Mouse (Mus musculus): Measurements from ENCODE around the gene Dnmt3l. TPM values are rescaled to one million over a fixed set of nuclear protein-coding genes. Genes with fewer than 3 reads are reported as not detected.
"Not testable (repeated sequence)": the region's sequence is repeated elsewhere in the genome, so short reads cannot be mapped to it uniquely, and the experiment has no call there.

Dnmt3l gene
- total RNA-seq, 2 experiments from 2014 or later: 0.54 TPM; not detected in 1

DNA sequence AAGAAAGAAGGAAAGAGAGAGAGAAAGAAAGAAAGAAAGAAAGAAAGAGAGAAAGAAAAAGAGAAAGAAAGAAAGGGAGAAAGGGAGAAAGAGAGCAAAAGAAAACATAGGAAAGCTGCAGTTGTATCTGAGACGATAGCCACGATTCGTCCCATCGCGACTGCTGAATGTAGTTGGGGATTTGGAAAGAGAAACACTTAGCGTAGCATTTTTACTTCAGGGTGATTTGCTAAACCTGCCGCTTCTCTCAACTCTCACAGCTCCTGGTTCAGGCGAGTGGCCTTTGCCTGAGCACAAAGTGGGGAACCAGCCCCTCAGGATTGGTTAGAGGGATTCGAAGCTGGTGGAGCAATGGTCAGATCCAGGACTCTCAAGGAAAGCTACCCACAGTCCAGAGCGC is 31.4 kb upstream of the Dnmt3l start:
- intact Hi-C loops (cut with DNase I): no loop called here
- Histone ChIP-seq H3K4me3 (no peak overlapping the region), H3K27ac (no peak overlapping the region)
- DNase-seq (ENCODE audit: extremely low spot score in 1 of 2, low spot score in 2 of 2): no peak
- TF ChIP-seq CTCF (IDR thresholded peaks at IDR 0.05): no peak

DNA sequence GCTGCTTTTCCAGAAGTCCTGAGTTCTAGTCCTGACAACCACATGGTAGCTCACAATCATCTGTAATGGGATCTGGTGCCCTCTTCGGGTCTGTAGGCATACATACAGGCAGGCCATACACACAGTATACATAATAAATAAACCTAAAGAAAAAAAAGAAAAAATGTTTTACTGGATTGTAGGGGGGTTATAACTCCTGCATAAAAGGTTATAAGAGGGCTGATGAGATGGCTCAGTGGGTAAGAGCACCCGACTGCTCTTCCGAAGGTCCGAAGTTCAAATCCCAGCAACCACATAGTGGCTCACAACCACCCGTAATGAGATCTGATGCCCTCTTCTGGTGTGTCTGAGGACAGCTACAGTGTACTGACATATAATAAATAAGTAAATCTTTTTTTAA is 30.6 kb upstream of the Dnmt3l start:
- intact Hi-C loops (cut with DNase I); H3K4me3 ChIP-seq; DNase-seq (ENCODE audit: extremely low spot score in 1 of 2, low spot score in 2 of 2); H3K27ac ChIP-seq: not testable (repeated sequence)

DNA sequence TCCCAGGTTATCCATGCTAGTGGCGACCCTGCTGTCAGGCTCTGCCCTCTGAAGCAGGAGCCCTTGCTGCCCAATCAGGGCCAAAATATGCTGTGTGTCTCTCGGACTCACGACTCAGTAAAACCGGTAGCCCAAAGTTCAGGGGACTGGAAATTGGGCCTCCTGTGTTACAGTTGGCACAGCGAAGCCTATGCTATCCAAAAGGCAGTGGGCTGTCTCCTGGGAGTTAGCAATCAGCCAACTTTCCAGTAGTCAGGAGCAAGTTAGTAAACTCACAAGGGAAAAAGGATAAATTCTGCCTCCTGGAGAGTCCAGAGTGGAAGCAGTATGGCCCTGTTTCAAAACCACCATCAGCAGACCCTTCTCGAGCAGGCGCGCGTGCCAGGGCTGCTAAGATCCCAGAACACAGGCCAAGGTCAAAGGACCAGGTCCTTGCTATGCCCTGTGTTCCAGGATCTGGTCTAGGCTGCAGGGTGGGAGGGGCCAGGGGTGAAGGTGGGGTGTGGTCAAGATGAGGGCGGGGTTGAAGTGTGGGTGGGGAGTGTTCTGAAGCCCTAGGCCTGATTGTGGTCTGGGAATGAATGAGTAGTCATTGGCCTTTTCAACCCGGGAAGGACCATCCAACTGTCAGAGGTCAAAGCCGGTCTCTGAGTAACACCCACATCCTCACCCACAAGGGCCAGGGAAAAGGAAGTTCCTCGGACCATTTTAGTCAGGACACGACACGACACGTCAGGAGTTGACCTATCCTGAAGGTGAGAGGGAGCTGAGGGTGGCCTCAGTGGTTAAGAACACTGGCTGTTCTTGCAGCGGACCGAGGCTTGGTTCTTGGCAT is 28.9 kb upstream of the Dnmt3l start:
- no peak for TF ChIP-seq CTCF (IDR thresholded peaks at IDR 0.05)
- Histone ChIP-seq H3K4me3 (no peak overlapping the region), H3K27ac (no peak overlapping the region)
- intact Hi-C loops (cut with DNase I): no loop called here
- DNase-seq (ENCODE audit: extremely low spot score in 1 of 2, low spot score in 2 of 2): no peak

DNA sequence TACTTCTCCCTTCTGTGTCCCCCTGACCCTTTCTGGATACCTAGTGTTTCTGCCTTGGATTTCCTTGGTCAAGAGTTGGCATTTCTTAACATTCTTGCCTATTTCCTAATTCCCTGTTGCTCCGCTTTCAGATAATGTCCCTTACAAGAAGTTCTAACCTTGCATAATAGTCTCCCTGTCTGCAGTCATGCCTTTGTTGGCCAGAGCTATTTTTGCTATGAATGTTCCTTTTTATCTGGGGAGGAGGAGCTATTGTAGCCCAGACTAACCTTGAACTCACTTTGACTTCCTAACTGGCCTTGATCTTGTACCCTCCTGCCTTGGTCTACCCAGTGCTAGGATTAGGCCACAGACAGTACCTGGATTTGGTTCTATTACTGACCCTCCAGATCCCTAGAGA is 26.3 kb upstream of the Dnmt3l start:
- DNase-seq (ENCODE audit: extremely low spot score in 1 of 2, low spot score in 2 of 2): no peak
- intact Hi-C loops (cut with DNase I): no loop called here
- TF ChIP-seq CTCF (IDR thresholded peaks at IDR 0.05): no peak
- Histone ChIP-seq H3K27ac (no peak overlapping the region), H3K4me3 (no peak overlapping the region)

DNA sequence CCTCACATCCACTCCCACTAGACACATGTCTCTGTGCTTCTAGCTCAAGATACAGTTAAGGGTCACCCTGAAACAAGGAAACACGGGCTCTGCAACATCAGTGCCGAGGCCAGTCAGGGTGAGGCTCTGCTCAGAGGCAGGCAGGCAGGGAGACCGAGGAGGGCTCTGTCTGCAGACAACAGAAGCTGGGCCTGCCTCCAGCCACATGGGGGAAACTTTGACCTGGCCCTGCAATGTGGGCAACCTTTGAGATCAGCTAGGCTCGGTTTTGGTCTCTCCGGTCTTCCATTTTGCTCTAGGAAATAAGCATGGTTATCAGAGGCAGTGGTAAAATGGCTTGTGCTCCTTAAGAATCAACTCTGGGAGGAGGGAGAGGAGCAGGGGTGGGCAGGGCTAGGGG is 25.4 kb upstream of the Dnmt3l start:
- no peak for TF ChIP-seq CTCF (IDR thresholded peaks at IDR 0.05)
- intact Hi-C loops (cut with DNase I): no loop called here
- H3K27ac ChIP-seq: no peak overlapping the region
- no peak overlapping the region for H3K4me3 ChIP-seq
- no peak for DNase-seq (ENCODE audit: extremely low spot score in 1 of 2, low spot score in 2 of 2)

DNA sequence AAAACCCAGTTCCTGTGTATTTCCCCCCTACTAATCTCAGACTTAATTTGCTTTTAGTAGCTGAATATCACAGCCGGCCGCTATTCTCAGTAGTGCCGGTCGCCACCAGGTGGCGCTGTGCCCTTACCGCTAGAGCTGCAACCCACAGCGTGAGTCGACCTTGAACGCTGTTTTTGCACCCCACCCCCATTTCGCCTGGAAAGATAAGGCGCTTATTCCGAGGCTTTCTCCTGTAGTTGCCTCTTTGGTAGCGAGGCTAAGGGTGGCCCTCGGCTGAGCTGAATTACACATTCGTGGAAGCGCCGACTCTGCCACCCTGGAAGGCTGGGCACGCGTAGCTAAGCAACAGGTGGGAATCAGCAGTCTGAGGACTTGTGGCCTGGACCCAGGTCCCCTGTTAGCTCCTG is 22.9 kb upstream of the Dnmt3l start:
- Histone ChIP-seq H3K27ac (no peak overlapping the region), H3K4me3 (peak overlapping the region; percentile 27)
- intact Hi-C loops (cut with DNase I): no loop called here
- DNase-seq (ENCODE audit: extremely low spot score in 1 of 2, low spot score in 2 of 2): peak; percentile 73 to 77
- TF ChIP-seq CTCF (IDR thresholded peaks at IDR 0.05): no peak; the same call in none of the 2 replicates

DNA sequence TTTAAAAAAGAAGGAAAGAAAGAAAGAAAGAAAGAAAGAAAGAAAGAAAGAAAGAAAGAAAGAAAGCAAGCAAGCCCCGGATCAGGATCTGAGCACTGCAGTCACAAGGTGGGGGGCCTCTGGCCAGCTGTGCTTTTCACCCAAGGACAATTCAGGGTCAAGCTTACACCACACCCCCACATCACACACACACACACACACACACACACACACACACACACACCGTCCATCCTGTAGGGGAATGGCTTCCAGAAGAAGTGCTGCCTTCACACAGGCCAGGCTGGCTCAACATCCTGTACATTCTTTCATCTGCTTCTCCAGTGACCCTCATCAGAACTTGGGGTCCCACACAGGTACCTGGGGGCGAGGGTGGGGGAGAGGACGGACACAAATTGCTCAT is 22.5 kb upstream of the Dnmt3l start:
- TF ChIP-seq CTCF (IDR thresholded peaks at IDR 0.05): no peak
- H3K27ac ChIP-seq: no peak overlapping the region
- DNase-seq (ENCODE audit: extremely low spot score in 1 of 2, low spot score in 2 of 2): no peak
- H3K4me3 ChIP-seq: no peak overlapping the region
- intact Hi-C loops (cut with DNase I): no loop called here

DNA sequence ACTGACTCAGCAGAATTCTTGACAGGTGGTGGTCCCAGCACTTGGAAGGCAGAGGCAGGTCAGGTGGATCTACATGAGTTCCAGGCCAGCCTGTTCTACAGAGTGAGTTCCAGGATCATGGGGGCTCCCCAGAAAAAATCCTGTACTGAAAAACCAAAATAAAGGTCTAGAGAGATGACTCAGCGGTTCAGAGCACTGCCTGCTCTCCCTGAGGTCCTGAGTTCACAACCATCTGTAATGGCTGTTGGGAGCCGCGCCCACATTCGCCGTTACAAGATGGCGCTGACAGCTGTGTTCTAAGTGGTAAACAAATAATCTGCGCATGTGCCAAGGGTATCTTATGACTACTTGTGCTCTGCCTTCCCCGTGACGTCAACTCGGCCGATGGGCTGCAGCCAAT is 21.8 kb upstream of the Dnmt3l start:
- H3K4me3 ChIP-seq; DNase-seq (ENCODE audit: extremely low spot score in 1 of 2, low spot score in 2 of 2); intact Hi-C loops (cut with DNase I); H3K27ac ChIP-seq: not testable (repeated sequence)

DNA sequence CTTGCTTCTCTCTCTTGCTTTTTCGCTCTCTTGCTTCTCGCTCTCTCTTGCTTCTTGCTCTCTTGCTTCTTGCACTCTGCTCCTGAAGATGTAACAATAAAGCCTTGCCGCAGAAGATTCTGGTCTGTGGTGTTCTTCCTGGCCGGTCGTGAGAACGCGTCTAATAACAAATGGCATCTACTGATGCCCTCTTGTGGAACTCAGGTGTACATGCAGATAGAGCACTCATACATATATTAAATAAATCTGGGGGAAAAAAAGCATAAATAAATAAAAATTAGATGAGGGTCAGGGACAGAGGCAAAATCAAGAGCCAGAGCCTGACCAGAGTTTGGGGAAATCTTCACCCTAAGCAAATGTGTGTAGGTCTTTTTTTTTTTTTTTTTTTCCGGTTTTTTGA is 16.3 kb upstream of the Dnmt3l start:
- intact Hi-C loops (cut with DNase I); H3K27ac ChIP-seq; DNase-seq (ENCODE audit: extremely low spot score in 1 of 2, low spot score in 2 of 2); H3K4me3 ChIP-seq: not testable (repeated sequence)
- peak; percentile 36 for TF ChIP-seq CTCF (IDR thresholded peaks at IDR 0.05)

DNA sequence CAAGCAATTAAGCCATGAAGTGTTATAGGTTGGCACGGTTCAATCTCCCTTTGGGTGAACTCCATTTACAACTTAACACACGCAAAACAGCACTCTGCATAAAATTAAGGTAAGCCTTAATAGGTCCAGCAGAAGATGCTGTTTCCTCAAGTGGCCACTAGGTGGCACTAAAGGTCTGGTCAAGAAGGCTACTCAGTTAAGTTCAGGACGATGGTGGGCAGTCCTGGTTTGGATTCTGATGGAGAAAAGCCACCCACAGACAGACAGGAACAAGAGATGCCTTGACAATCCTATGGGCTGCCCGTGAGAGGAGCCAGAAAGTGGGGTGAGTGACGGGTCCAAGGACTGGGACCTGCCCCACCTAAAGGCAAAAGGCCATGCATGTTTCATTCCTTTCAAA is 13.6 kb upstream of the Dnmt3l start:
- Histone ChIP-seq H3K4me3 (no peak overlapping the region), H3K27ac (no peak overlapping the region)
- DNase-seq (ENCODE audit: extremely low spot score in 1 of 2, low spot score in 2 of 2): peak; percentile 60 to 68
- intact Hi-C loops (cut with DNase I): no loop called here
- peak; percentile 89 for TF ChIP-seq CTCF (IDR thresholded peaks at IDR 0.05)

DNA sequence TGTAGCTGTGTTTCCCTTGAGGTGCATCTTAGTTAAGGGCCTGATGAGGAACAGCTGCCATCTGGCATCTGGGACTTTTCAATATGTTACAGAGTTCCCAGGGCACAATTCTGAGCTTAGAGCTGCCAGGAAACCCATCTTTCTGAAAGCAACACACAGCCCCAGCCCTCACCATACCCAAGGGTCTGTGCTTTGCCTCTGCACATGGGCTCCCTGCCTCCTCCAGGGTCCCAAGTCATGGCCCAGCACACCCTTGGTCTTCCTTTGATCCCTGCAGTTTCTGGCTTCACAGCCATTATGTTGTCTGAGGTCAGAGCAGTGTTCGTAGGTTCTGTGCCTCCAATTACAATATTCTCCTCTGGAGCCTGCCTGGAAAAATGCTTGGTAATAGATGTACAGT is 12.7 kb upstream of the Dnmt3l start:
- intact Hi-C loops (cut with DNase I): no loop called here
- Histone ChIP-seq H3K27ac (no peak overlapping the region), H3K4me3 (no peak overlapping the region)
- TF ChIP-seq CTCF (IDR thresholded peaks at IDR 0.05): no peak
- no peak for DNase-seq (ENCODE audit: extremely low spot score in 1 of 2, low spot score in 2 of 2)

DNA sequence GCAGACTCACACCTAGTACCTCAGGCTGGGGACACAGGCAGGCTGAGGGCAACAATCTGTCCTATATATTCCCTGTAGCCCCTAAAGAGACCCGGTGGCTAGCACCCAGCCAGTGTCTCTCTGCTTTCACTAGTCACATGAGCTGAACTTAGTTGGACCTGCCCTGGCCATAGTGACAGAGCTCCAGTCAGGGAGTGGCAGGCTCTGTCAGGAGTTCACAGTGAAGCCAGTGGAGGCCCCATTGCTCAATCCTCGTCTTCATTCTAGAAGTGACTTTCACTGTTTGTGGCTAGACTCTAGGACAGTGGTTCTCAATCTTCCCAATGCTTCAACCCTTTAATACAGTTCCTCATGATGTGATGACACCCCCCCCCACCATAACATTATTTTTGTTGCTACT is 9.8 kb upstream of the Dnmt3l start:
- H3K27ac ChIP-seq: no peak overlapping the region
- no peak overlapping the region for H3K4me3 ChIP-seq
- no peak for DNase-seq (ENCODE audit: extremely low spot score in 1 of 2, low spot score in 2 of 2)
- TF ChIP-seq CTCF (IDR thresholded peaks at IDR 0.05): no peak
- intact Hi-C loops (cut with DNase I): loop anchor here (1.0 kb wide), 1 partner anchor 128 kb away; no protein-coding TSS in a partner anchor

DNA sequence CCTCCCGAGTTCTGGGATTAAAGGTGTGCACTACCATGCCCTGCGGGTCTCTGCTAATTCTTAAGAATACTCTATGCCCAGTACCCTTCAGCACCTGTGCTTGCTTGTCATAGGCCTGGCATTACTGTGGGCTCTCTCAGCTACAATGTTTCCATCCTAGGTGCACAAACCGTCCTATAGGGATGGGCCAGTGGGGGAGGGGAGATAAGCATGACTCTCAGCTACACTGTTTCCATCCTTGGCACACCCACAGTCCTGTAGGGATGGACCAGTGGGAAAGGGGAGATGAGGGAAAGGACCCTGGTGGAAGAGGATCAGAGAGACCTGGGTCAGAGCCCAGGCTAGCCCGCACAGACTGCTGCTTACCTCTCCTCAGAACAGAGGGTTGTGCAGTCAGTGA is 4.6 kb upstream of the Dnmt3l start:
- intact Hi-C loops (cut with DNase I): no loop called here
- no peak for TF ChIP-seq CTCF (IDR thresholded peaks at IDR 0.05)
- H3K27ac ChIP-seq: no peak overlapping the region
- no peak for DNase-seq (ENCODE audit: extremely low spot score in 1 of 2, low spot score in 2 of 2)
- no peak overlapping the region for H3K4me3 ChIP-seq

Measured in left cerebral cortex, adult 2 months (tissue).